Mouse (Mus musculus) hindbrain, postnatal 0 days (tissue): ENCODE data around the gene Rap1gap. TPM values are rescaled to one million over a fixed set of nuclear protein-coding genes. Genes with fewer than 3 reads are reported as not detected.

Experiments used
- ATAC-seq: fragments of 200-750 bp; cut with Nextera tagmentation; 2 replicates; pipeline ENCODE4 v1.8.0; 2017; ENCODE audit warnings: mild to moderate bottlenecking, moderate TSS enrichment, moderate library complexity
- DNase-seq: peaks from one replicate; pipeline ENCODE4 v3.0.0-alpha.2; 2015; ENCODE audit warnings: low spot score
- H3K27ac ChIP-seq: fragments of 300-500 bp; sonication (generic); 2 replicates; pipeline ENCODE4 v1.5.1; 2014; ENCODE audit warnings: mild to moderate bottlenecking
- H3K27me3 ChIP-seq: fragments of 300-500 bp; sonication (generic); 2 replicates; pipeline ENCODE4 v1.6.1; 2014; ENCODE audit warnings: low read length, mixed read lengths; ENCODE audit not compliant: insufficient read depth
- H3K36me3 ChIP-seq: fragments of 300-500 bp; sonication (generic); 2 replicates; pipeline ENCODE4 v1.6.1; 2014; ENCODE audit warnings: low read length, mixed read lengths; ENCODE audit not compliant: insufficient read depth
- H3K4me1 ChIP-seq: fragments of 300-500 bp; sonication (generic); 2 replicates; pipeline ENCODE4 v1.6.1; 2014; ENCODE audit warnings: antibody characterized with exemption, low read length, mixed read lengths; ENCODE audit not compliant: insufficient read depth
- H3K4me2 ChIP-seq: fragments of 300-500 bp; sonication (generic); 2 replicates; pipeline ENCODE4 v1.6.1; 2014; ENCODE audit warnings: low read depth, mild to moderate bottlenecking, low read length, moderate library complexity, mixed read lengths
- H3K4me3 ChIP-seq: fragments of 300-500 bp; sonication (generic); 2 replicates; pipeline ENCODE4 v1.5.1; 2014; ENCODE audit warnings: low read length
- H3K9ac ChIP-seq: fragments of 300-500 bp; sonication (generic); replicated peaks from 2 replicates; pipeline ENCODE4 v1.6.1; 2014; ENCODE audit warnings: mild to moderate bottlenecking, low read length, moderate library complexity, mixed read lengths
- H3K9me3 ChIP-seq: fragments of 300-500 bp; sonication (generic); 2 replicates; pipeline ENCODE4 v1.6.1; 2016; ENCODE audit warnings: low read length, mixed read lengths
- CTCF ChIP-seq: IDR thresholded peaks from 2 replicates; pipeline ENCODE4 v1.5.1; 2016; ENCODE audit warnings: antibody characterized with exemption, control low read depth, low read depth
- WGBS: fragments of 180-500 bp; shearing (Covaris S2); extraction: QIAGEN DNeasy Blood & Tissue Kit; methylation state at CpG from one replicate; pipeline ENCODE4 v1.1.7; 2014; 5-methylcytosine and 5-hydroxymethylcytosine counted together
- polyA plus RNA-seq: library from polyadenylated mRNA; unstranded; fragments of >200 nt; fragmentation: Nextera tagmentation; extraction: Ambion mirVana; gene quantifications from 2 replicates; pipeline ENCODE4 v1.2.1, GENCODE M21; 2015
- total RNA-seq: library from RNA; depleted of rRNA; stranded (reverse); fragments of >200 nt; gene quantifications from 2 replicates; pipeline ENCODE4 v1.2.3, GENCODE M21; 2014

Gene Rap1gap
- total and polyA plus RNA-seq, 2 experiments from 2014 or later = 110 to 282 TPM

DNA sequence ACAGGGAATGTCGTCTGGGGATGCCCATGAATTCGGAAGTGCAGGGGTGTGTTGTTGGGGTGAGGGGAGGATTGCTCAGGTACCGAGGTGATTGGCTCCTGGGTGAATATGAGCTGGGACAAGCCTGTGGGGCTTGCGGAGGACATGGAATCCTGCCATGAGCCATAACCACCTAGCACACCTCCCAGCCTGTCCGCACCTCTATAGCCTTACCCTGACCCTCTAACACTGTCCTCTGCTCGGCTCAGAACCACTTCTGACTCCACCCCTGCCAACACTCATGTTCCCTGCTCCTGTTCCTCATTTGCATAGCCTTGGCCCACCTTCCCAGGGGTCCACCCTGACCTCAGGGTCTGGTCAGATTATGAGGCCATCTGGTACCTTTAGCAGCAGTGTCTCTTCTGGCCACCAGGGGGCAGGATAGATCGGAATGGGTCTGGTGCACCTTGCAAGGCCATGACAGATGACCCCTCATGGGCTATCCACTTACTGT, 18.5 kb downstream of the Rap1gap start:
- DNase-seq = peak; percentile 59
- TF ChIP-seq CTCF = peak; percentile 94
- no peaks in the 10 kb centered on the region for H3K36me3 ChIP-seq
- no peak overlapping the region for H3K4me3 ChIP-seq
- 46% methylated on average over 7 of the region's 7 CpGs for WGBS
- no peak overlapping the region for H3K9ac ChIP-seq
- H3K9me3 ChIP-seq = no peaks in the 10 kb centered on the region
- H3K4me2 ChIP-seq = peak overlapping the region; percentile 71
- no peak for ATAC-seq
- H3K27ac ChIP-seq = no peak overlapping the region
- peaks cover 18% of the 10 kb centered on the region; the same call in 1 of the 2 replicates for H3K4me1 ChIP-seq
- H3K27me3 ChIP-seq = no peaks in the 10 kb centered on the region

DNA sequence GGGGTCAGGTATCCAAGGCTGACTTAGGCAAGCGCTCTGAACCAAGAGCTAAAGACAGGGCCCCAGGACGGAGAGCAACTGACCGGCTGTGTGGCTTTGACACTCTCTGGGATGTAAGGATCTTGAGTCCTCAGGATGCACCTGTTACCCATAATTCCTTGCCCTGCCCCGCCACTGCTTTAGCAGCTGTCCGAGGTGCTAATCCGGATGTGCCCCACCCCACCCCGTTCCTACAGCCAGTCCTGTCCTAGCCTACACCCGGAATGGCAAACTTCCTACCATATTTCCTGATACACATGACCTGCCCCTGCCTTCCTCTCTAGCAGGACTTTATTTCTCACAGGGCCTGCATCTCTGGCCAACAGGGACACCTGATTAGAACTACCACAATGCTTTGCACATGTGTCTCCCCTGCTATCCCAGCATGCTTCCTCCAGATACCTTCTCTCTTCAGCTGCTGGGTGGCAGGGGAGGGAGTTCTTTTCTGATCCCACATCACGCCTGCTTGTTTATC, 20.4 kb downstream of the Rap1gap start:
- ATAC-seq (no peak), DNase-seq (no peak)
- TF ChIP-seq CTCF = no peak
- Histone ChIP-seq H3K36me3 (no peaks in the 10 kb centered on the region), H3K9me3 (no peaks in the 10 kb centered on the region), H3K4me2 (no peak overlapping the region), H3K4me1 (peaks cover 16% of the 10 kb centered on the region; the same call in 1 of the 2 replicates), H3K27me3 (no peaks in the 10 kb centered on the region), H3K4me3 (no peak overlapping the region), H3K27ac (no peak overlapping the region), H3K9ac (no peak overlapping the region)
- 45% methylated on average over 9 of the region's 9 CpGs for WGBS

DNA sequence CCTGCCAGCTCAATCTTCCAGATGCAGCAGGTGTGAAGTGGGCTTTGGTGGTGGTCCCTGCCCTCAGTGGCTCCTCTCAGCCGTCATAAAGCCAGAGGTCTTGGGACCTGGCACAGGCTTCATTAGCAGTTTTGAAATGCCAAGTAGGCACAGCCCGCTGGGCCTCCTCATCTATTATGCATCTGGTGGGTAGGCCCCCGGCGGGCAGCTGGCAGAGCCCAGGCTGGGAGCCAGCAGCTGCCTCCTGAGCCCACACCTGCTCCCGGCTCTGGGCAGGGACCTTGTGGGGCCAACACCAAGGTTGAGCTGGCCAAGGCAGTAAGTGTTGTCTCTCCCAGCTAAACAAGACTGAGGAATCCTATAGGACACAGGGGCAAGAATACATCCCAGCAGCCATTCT, 21.8 kb downstream of the Rap1gap start:
- H3K4me1 ChIP-seq = 0 out of 2 replicates have a peak, but pooled peaks cover 3% of the 10 kb centered on the region
- H3K9me3 ChIP-seq = no peaks in the 10 kb centered on the region
- peak overlapping the region; percentile 32; the same call in 1 of the 2 replicates for H3K27ac ChIP-seq
- no peak for TF ChIP-seq CTCF
- DNase-seq = no peak
- 29% methylated on average over 5 of the region's 5 CpGs for WGBS
- H3K36me3 ChIP-seq = no peaks in the 10 kb centered on the region
- no peak overlapping the region for H3K4me2 ChIP-seq
- H3K9ac ChIP-seq = no peak overlapping the region; the same call in 1 of the 2 replicates
- no peak for ATAC-seq
- H3K4me3 ChIP-seq = no peak overlapping the region
- no peaks in the 10 kb centered on the region for H3K27me3 ChIP-seq

DNA sequence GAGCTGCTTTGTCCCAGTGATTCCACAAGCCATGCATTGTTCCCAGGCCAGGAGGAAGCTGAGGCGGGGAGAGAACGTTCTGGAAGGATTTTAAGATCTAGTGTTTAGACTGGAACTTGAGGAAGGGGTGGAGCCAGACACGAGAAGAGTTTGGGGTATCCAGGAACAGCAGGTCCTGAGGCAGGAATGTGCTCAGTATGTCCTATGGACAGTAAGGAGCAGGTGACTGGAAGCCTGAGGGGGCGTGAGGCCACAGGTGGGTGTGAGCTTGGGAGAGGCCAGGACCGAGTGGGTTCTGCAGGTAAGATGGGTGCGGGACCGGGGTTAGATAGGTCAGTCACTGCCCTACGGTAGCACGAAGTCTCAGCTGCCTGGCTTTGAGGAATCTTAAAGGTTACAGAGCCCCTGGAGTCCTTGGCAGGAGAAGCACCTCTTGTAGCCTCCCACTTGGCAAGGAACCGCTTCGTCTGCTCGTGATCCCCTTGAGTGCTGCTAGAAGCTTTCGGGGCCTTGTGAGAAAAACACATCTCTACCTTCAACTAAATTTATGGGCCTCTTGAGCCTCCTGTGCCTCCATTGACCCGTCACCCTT, 22.8 kb downstream of the Rap1gap start:
- no peak for TF ChIP-seq CTCF
- no peaks in the 10 kb centered on the region for H3K36me3 ChIP-seq

DNA sequence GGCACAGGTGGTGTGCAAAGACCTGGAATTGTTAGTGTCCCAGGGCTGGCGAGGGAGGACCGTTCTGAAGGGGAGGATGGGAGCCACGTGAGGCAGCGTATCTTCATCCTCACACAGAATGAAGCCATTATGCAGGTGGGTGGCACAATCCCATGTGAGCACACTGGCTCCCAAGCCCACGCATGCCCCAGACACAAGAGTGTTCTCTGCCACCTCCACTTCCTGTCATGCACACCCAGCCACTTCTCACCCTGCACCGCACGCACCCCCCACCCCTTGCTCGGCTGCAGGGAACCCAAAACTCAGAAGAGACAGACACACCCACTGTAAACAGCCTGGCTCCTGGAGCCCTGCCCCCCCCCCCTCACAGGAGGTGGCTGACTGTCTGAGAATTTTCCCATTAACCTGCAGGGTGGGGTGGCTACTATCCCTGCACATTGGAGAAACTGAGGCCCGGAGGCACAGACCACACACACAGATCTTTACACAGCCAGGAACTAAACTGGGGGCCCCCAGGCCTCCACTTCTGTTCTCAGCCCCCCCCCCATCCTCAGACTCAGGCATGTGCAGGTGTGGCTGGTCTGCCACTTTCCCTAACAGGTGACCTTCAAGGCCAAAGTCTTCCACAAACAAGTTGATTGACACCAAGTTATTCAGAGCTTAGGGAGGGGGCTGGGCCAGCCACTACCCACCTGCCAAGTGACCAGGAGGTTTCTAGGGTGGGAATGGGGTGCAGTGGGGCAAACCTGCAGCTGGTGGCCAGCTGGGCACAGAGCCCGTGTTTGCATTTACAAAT, 27.8 kb downstream of the Rap1gap start:
- Histone ChIP-seq H3K27me3 (no peaks in the 10 kb centered on the region), H3K27ac (no peak overlapping the region), H3K9ac (no peak overlapping the region), H3K4me3 (no peak overlapping the region), H3K36me3 (no peaks in the 10 kb centered on the region), H3K9me3 (no peaks in the 10 kb centered on the region), H3K4me1 (no peaks in the 10 kb centered on the region), H3K4me2 (no peak overlapping the region)
- no peak for ATAC-seq
- no peak for TF ChIP-seq CTCF
- DNase-seq = no peak
- 86% methylated on average over 10 of the region's 10 CpGs for WGBS

More for the DNA sequence above, 22.8 kb downstream of the Rap1gap start:
- Histone ChIP-seq H3K4me2 (no peak overlapping the region), H3K4me1 (no peaks in the 10 kb centered on the region), H3K27me3 (no peaks in the 10 kb centered on the region), H3K9ac (no peak overlapping the region), H3K27ac (0 out of 2 replicates have a peak overlapping the region, but pooled peaks have one; percentile 32), H3K9me3 (no peaks in the 10 kb centered on the region), H3K4me3 (no peak overlapping the region)
- DNase-seq (no peak), ATAC-seq (no peak)
- WGBS = 64% methylated on average over 14 of the region's 14 CpGs

DNA sequence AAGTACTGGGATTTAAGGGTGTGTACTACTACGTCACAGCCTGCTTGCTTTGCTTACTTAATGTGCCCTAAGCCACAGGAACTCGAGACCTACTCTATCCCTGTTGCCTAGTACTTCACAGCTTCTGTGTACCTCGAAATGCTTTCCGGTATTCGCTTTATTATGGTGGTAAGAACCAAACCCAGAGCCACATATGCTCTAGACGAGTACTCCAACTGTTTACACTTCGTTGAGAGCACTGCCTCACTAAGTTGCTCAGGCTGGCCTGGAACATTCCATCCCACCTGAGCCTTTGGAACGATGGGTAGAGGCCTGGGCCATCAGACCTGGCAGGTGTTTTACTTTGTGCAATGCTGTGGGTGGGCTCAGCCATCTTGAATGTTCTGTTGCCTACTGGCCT, 30.8 kb downstream of the Rap1gap start:
- no peak for TF ChIP-seq CTCF
- Histone ChIP-seq H3K4me1 (peaks cover 7% of the 10 kb centered on the region; the same call in 1 of the 2 replicates), H3K27ac (no peak overlapping the region), H3K36me3 (no peaks in the 10 kb centered on the region), H3K9ac (no peak overlapping the region), H3K9me3 (no peaks in the 10 kb centered on the region), H3K4me3 (no peak overlapping the region), H3K27me3 (no peaks in the 10 kb centered on the region), H3K4me2 (no peak overlapping the region)
- WGBS = 79% methylated on average over 8 of the region's 8 CpGs
- ATAC-seq = no peak
- no peak for DNase-seq
